Mouse (Mus musculus) CH12.LX (cell line): ENCODE measurements around the gene Abca7.

Experiments
- MAFK ChIP-seq: IDR thresholded peaks from 2 replicates; pipeline ENCODE4 v1.6.1; 2011; ENCODE audit warnings: low read length, improper control_type of control experiment; ENCODE audit not compliant: insufficient replicate concordance
- POLR2A ChIP-seq: IDR thresholded peaks from 2 replicates; pipeline ENCODE4 v1.6.1; 2011; ENCODE audit warnings: low read depth, mild to moderate bottlenecking, improper control_type of control experiment, low read length
- TBP ChIP-seq: conservative IDR thresholded peaks from 2 replicates; pipeline ENCODE4 v1.6.1; 2011; ENCODE audit warnings: low read depth, low read length, improper control_type of control experiment
- ZMIZ1 ChIP-seq: IDR thresholded peaks from 2 replicates; pipeline ENCODE4 v1.6.1; 2012; ENCODE audit warnings: low read depth, mild to moderate bottlenecking, inconsistent platforms, low read length, improper control_type of control experiment

DNA sequence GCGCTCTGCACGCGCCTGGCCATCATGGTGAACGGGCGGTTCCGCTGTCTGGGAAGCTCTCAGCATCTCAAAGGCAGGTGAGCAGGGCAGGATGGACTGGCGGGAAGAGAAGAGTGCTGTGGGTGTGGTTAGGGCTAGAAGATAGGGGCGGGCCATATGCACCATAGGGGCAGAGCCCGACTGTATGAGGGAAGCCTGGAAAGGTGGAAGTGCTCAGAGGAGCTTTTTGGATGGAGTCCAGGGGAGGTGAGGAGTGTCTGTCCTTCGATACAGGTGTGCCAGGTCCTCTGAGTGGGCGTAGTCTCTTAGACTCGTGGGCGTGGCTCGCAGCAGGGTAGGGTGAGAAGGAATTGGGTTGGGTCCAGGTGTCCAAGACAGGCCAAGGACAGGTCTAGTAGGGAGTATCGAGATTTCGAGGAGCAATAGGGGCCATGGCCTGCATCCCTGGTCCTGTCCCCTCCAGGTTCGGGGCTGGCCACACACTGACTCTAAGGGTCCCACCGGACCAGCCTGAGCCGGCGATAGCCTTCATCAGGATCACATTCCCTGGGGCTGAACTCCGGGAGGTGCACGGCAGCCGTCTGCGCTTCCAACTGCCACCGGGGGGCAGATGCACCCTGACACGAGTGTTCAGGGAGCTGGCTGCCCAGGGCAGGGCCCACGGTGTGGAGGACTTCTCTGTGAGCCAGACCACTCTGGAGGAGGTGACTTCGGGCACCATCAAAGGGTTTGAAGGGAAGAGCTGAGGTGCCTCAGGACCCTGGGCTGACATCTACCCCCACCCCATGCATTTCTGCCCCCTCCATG lies 18.4 kb downstream of the Abca7 start:
- no peak for TF ChIP-seq POLR2A
- TF ChIP-seq ZMIZ1, result no peak
- no peak for TF ChIP-seq TBP
- no peak for TF ChIP-seq MAFK
